Mouse (Mus musculus) myocyte (in vitro differentiated cells): ENCODE results near the gene Slc11a2.

Experiments
- MYOG ChIP-seq, 3 experiments: IDR thresholded peaks; one replicate each; pipeline ENCODE4 v1.6.1; 2011; ENCODE audit warnings: control low read depth in 2 of 3, low read depth in 2 of 3, mild to moderate bottlenecking in 2 of 3; ENCODE audit not compliant: insufficient read length in 2 of 3, control insufficient read depth in 1 of 3, insufficient read depth in 1 of 3
- POLR2A ChIP-seq: IDR thresholded peaks from one replicate; pipeline ENCODE4 v1.6.1; 2011; ENCODE audit warnings: low read depth, mild to moderate bottlenecking, control low read depth, moderate library complexity; ENCODE audit not compliant: insufficient read length
- POLR2AphosphoS2 ChIP-seq: IDR thresholded peaks from one replicate; pipeline ENCODE4 v1.6.1; 2011; ENCODE audit warnings: low read depth, control low read depth; ENCODE audit not compliant: insufficient read length

GRCm38 (mm10) chr15:100456356-100456991 is 31.6 kb upstream of the Slc11a2 start:
- TF ChIP-seq MYOG (IDR thresholded peaks at IDR 0.05; ENCODE audit: control insufficient read depth in 1 of 3, insufficient read depth in 1 of 3, insufficient read length in 2 of 3, low read depth in 2 of 3): no peak
- TF ChIP-seq POLR2A: no peak
- TF ChIP-seq POLR2AphosphoS2: no peak
